Mouse (Mus musculus) small intestine, adult 2 months (tissue): ENCODE results near the gene Xpnpep1.

ENCODE experiments used
- CTCF ChIP-seq: fragments of 200-500 bp; IDR thresholded peaks from 2 replicates; pipeline ENCODE4 v1.5.1; 2012; ENCODE audit warnings: low read depth, mild to moderate bottlenecking, control low read depth, inconsistent platforms, low read length, moderate library complexity, mixed read lengths; ENCODE audit not compliant: insufficient replicate concordance, insufficient read length; ENCODE audit errors: extremely low read depth
- POLR2A ChIP-seq: fragments of 200-500 bp; IDR thresholded peaks from 2 replicates; pipeline ENCODE4 v1.6.1; 2012; ENCODE audit warnings: low read depth, mild to moderate bottlenecking, control low read depth, inconsistent platforms, low read length, moderate library complexity

- no peak for TF ChIP-seq CTCF
- no peak for TF ChIP-seq POLR2A
Measured at GRCm38 (mm10) chr19:52991924-52992323, 48.1 kb downstream of the Xpnpep1 start.
